Mouse (Mus musculus) heart, adult 10 weeks (tissue): ENCODE data around the gene Megf6. TPM values are rescaled to one million over a fixed set of nuclear protein-coding genes. Genes with fewer than 3 reads are reported as not detected.

ENCODE experiments used
- polyA plus RNA-seq: library from polyadenylated mRNA; stranded (reverse); fragments of 350-450 nt; fragmentation: Illumina TruSeq; extraction: RNeasy Lipid Tissue Mini Kit (QIAGEN cat#74804); gene quantifications from one replicate; pipeline ENCODE4 v1.2.3, GENCODE M21; 2014; ENCODE audit warnings: low read depth, low replicate concordance

The Megf6 gene
- 3.1 TPM for polyA plus RNA-seq

DNA sequence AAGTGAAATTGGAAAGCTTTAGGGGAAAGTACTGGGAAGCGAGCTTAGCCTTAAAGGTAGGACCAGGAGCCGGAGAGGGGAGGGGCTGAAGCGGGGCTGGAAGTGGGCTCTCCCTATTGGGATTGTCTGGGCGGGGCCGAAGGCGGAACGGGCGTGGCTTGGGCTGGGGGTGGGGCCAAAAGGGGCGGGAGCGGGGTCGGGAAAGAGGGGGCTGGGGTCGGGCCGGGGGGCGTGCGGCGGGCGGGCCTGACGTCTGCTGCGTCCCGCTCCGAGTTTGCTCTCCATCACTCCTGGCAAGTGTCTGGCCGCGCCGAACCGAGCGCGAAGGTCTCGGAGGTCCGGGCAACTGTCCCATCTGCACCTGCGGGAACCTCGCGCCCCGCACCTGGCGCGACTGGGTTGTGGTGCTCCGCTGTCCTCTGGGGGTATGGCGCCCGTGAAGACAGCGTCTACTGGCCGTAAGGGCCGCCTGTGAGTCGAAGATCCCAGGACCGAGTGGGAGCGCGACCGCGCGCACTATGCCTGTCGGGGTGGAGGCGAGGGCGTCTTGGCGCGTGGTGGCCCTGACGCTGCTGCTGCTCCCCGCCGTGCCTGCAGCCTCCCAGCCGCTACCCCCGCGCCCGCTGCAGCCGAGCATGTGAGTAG lies at the start of gene Megf6:
Gene Megf6 (plus strand): TSS at position 225 of the 645 bp plus-strand sequence.

DNA sequence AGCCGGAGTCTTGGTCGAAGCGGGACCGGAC lies 30.5 kb upstream of the Megf6 start, which contains the start of gene Trp73:
Gene Trp73 (minus strand): TSS at position 27 of the 31 bp plus-strand sequence.

DNA sequence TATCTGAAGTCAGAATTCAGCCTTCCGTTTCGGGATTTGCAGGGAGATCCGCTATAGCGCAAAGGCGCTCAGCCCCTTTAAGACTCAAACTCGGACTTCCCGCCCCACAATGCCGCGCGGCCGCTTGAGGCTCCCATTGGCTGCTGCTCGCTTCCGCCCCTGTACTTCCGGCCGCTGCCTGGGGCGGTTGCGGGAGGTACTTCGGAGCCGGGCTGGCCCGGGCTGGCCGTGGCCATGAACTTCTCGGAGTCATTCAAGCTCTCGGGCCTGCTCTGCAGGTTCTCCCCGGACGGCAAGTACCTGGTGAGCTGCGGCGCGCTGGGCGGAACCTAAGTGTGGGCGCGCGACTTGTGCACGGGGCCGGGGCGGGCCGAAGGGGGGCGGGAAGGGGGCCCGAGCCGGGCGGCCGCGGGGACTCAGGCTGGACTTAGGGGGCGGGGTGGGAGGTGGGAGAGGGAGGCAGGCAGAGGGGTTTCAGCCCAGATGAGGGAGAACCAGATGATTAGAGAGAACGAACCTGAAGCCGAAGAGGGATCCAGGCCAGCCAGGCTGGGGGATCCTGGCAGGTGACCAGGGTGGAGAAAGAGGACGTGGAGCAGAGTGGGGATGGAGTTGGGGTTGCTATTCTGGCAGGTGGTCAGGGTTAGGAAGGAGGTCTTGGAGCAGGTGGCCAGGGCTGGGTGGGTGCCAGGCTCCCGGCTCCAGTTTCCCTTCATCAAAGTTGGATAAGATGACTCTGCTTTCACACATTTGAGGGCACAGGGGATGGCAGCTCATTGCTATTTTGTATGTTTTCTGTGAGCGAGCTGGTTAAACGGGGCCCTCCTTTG lies 28.1 kb upstream of the Megf6 start, which contains the start of gene Wrap73:
Gene Wrap73 (plus strand): TSS at position 162 of the 830 bp plus-strand sequence.

DNA sequence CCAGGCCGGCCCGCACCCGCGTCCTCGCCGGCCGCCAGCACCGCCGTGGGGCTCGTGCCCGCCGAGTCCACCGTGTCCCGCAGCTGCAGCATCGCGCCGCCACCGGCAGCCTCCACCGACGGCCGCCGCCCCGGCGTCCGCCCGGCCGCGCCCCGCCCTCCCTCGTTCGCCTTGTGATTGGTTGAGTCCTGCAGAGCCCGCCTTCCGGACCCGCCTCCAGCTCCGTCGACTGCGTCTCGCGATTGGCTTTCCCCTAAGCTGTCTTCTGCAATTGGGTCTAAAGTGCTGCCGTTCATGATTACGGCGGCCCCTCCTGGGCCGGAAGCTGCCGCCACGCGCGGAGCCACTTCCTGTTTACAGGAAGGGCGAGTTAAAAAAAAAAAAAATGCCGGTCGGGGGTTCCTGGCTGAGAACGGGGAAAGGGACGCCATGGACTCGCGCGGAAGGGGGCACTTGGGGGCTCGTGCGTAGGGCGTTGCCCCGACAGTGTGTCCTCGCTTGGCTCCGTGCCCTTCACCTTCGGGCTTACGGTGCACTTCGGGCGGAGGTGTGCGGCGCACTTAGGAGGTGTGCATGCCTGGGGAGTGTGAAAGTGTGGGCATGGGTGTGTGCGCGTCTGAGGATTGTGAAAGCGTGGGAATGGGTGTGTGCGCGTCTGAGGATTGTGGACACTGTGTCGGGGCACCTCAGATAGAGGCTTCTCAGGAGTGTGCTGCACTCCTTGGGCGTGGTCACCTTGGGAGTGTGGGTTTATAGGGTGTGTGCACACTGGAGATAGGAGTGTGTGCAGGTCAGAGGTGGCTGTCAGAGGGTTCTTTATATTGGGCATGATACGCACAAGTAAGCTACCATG lies 9.8 kb upstream of the Megf6 start, which contains the start of gene Tprgl:
Gene Tprgl (minus strand): TSS at position 129 of the 853 bp plus-strand sequence.

DNA sequence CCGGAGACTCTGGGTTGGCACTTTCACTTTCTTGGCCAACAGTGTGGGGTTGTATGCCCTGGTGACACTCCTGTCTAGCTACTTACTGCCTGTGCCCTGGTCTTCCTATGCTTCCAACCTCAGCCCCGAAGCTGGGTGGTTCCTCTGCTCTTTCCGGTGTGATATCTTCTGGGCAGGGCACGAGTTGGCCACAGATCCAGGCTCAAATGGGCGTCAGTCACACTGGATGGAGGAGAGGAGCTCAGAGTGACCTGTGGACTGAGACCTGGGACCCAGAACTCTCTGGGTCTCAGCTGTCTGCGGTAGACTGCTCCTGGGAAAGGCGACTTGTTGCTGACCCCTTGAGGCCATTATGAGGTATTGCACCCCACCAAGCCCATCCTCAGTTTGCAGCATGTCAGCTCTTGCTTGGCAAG lies 130.9 kb downstream of the Megf6 start, which contains the start of gene Arhgef16:
Gene Arhgef16 (minus strand): TSS at position 211 of the 416 bp plus-strand sequence.

Other genes with a start within 250 kb of the Megf6 start
- 24.1 TPM for gene A430005L14Rik, start 213.5 kb upstream of the Megf6 start, polyA plus RNA-seq
- 15.6 TPM for gene Dffb, start 195.6 kb upstream of the Megf6 start, polyA plus RNA-seq
- 26.9 TPM for gene Cep104, start 195.5 kb upstream of the Megf6 start, polyA plus RNA-seq
- 26.1 TPM for gene Lrrc47, start 159.0 kb upstream of the Megf6 start, polyA plus RNA-seq
- gene Smim1, start 144.5 kb upstream of the Megf6 start, polyA plus RNA-seq, result 16.1 TPM
- gene Ccdc27, start 128.1 kb upstream of the Megf6 start, polyA plus RNA-seq, result not detected
- not detected for gene Trp73, start 30.5 kb upstream of the Megf6 start, polyA plus RNA-seq
- gene Wrap73, start 28.4 kb upstream of the Megf6 start, polyA plus RNA-seq, result 10.1 TPM
- gene Tprgl, start 10.1 kb upstream of the Megf6 start, polyA plus RNA-seq, result 144 TPM
- not detected for gene Arhgef16, start 130.9 kb downstream of the Megf6 start, polyA plus RNA-seq
- gene B230104I21Rik, start 165.4 kb downstream of the Megf6 start, polyA plus RNA-seq, result not detected